Mouse (Mus musculus) thymus, adult 2 months (tissue): ENCODE measurements around the gene Dlst.

ENCODE experiments used
- CTCF ChIP-seq: fragments of 200-500 bp; IDR thresholded peaks from 2 replicates; pipeline ENCODE4 v1.5.1; 2012; ENCODE audit warnings: mild to moderate bottlenecking, control low read depth, low read length, moderate library complexity, borderline replicate concordance; ENCODE audit not compliant: control insufficient read depth, poor library complexity, insufficient read depth; ENCODE audit errors: extremely low read depth
- POLR2A ChIP-seq: fragments of 200-500 bp; IDR thresholded peaks from 2 replicates; pipeline ENCODE4 v1.6.1; 2012; ENCODE audit warnings: mild to moderate bottlenecking, low read length, control low read depth, moderate library complexity; ENCODE audit not compliant: control insufficient read depth, poor library complexity, insufficient read depth; ENCODE audit errors: extremely low read depth

GRCm38 (mm10) chr12:85136627-85137026 lies 26.0 kb downstream of the Dlst start:
- no peak for TF ChIP-seq CTCF
- TF ChIP-seq POLR2A: no peak
